Mouse (Mus musculus): ENCODE data around the gene BC017158. TPM values are rescaled to one million over a fixed set of nuclear protein-coding genes. Genes with fewer than 3 reads are reported as not detected.

Gene BC017158
- polyA plus RNA-seq, 1 experiment: 30.9 TPM

DNA sequence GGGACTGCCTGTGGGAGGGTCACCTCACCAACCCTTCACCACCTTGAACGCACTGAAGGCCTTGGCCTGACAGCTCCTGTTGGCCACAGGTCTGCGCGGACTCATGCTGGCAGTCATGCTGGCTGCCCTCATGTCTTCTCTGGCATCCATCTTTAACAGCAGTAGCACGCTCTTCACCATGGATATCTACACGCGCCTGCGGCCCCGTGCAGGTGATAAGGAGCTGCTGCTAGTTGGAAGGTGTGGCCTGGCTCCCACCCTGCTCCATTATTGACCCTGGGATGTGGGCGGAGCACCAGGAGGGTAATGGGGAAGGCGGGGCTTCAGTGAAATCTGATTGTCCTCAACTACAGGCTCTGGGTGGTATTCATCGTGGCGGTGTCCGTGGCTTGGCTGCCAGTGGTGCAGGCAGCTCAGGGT is 27.5 kb downstream of the BC017158 start:
- H3K4me3 ChIP-seq (ENCODE audit: insufficient read depth, low read length): no peak overlapping the region
- no peaks in the 10 kb centered on the region for H3K4me1 ChIP-seq (ENCODE audit: control insufficient read depth, insufficient read depth, low read length)
- TF ChIP-seq POLR2A (IDR thresholded peaks at IDR 0.05; ENCODE audit: extremely low read depth, insufficient read depth, low read length) (no peak), CTCF (IDR thresholded peaks at IDR 0.05; ENCODE audit: extremely low read depth, insufficient read depth, low read length) (no peak)
- no peak overlapping the region for H3K27ac ChIP-seq (ENCODE audit: insufficient read depth, low read length)

DNA sequence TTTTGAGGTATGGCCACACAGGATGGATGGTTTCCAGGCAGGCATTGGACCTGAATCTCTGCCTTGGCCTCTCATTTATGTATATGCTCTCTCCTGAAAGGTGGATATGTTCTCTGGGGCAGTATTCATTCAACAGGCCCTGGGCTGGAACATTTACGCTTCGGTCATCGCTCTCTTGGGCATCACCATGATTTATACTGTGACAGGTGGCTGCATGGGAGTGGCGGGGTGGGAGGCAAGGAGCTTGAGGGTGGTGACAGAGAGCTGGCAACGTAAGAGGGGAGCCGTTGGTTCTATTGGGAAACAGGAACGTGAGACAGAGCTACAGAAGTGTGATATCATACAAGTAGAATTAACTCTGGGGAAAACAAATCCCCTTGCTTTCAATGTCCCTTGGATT is 30.2 kb downstream of the BC017158 start:
- Histone ChIP-seq H3K4me3 (ENCODE audit: insufficient read depth, low read length) (no peak overlapping the region), H3K27ac (ENCODE audit: insufficient read depth, low read length) (no peak overlapping the region), H3K4me1 (ENCODE audit: control insufficient read depth, insufficient read depth, low read length) (no peaks in the 10 kb centered on the region)
- TF ChIP-seq POLR2A (IDR thresholded peaks at IDR 0.05; ENCODE audit: extremely low read depth, insufficient read depth, low read length) (no peak), CTCF (IDR thresholded peaks at IDR 0.05; ENCODE audit: extremely low read depth, insufficient read depth, low read length) (no peak)

- H3K4me1 ChIP-seq (ENCODE audit: control insufficient read depth, insufficient read depth, low read length): no peaks in the 10 kb centered on the region
- H3K4me3 ChIP-seq (ENCODE audit: insufficient read depth, low read length): no peak overlapping the region
- TF ChIP-seq CTCF (IDR thresholded peaks at IDR 0.05; ENCODE audit: extremely low read depth, insufficient read depth, low read length): no peak
- TF ChIP-seq POLR2A (IDR thresholded peaks at IDR 0.05; ENCODE audit: extremely low read depth, insufficient read depth, low read length): no peak
- no peak overlapping the region for H3K27ac ChIP-seq (ENCODE audit: insufficient read depth, low read length)
Measured at GRCm38 (mm10) chr7:128267391-128267790, 30.6 kb downstream of the BC017158 start.

DNA sequence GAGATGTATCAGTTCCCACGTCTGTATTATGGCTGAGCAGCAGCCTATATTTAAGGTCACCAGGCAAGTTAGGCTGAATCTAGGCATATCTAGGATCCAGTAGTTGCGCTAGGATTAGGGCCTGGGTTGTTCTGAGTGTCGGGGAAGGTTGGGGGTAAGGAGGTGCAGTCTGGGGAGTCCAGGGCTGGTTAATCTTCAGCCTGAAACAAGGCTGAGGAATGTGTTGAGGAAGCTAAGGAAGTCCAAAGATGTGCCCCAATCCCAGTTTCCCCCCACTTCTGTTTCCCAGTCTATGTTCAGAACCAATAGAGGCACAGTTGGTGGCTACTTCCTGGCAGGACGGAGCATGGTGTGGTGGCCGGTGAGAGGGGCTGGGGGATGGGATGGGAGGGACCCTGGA is 31.9 kb downstream of the BC017158 start:
- H3K27ac ChIP-seq (ENCODE audit: insufficient read depth, low read length): no peak overlapping the region
- TF ChIP-seq CTCF (IDR thresholded peaks at IDR 0.05; ENCODE audit: extremely low read depth, insufficient read depth, low read length): no peak
- TF ChIP-seq POLR2A (IDR thresholded peaks at IDR 0.05; ENCODE audit: extremely low read depth, insufficient read depth, low read length): no peak
- no peak overlapping the region for H3K4me3 ChIP-seq (ENCODE audit: insufficient read depth, low read length)
- no peaks in the 10 kb centered on the region for H3K4me1 ChIP-seq (ENCODE audit: control insufficient read depth, insufficient read depth, low read length)

DNA sequence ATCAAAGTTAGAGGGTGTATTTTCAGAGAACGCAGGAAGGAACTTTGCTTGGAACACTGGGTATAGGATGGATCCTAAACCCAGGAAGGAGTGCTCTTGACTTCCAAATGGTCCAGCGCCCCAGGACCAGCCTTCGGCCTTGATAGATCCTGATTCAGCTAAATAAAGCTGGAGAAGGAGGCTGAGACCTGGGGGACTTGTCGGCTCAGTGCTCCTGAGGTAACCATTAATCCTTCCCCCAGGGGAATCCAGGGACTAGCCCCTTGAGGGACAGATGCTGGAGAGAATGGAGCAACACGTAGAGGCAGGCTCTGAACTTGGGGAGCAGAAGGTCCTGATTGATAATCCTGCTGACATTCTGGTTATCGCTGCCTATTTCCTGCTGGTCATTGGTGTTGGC is 32.6 kb downstream of the BC017158 start, which contains the start of gene Slc5a2:
Gene Slc5a2 (plus strand): TSS at position 247 of the 400 bp plus-strand sequence.
- TF ChIP-seq CTCF (IDR thresholded peaks at IDR 0.05; ENCODE audit: extremely low read depth, insufficient read depth, low read length): no peak
- no peak for TF ChIP-seq POLR2A (IDR thresholded peaks at IDR 0.05; ENCODE audit: extremely low read depth, insufficient read depth, low read length)
- no peak within 1 kb of the TSS for H3K27ac ChIP-seq (ENCODE audit: insufficient read depth, low read length)
- H3K4me3 ChIP-seq (ENCODE audit: insufficient read depth, low read length): no peak within 1 kb of the TSS

DNA sequence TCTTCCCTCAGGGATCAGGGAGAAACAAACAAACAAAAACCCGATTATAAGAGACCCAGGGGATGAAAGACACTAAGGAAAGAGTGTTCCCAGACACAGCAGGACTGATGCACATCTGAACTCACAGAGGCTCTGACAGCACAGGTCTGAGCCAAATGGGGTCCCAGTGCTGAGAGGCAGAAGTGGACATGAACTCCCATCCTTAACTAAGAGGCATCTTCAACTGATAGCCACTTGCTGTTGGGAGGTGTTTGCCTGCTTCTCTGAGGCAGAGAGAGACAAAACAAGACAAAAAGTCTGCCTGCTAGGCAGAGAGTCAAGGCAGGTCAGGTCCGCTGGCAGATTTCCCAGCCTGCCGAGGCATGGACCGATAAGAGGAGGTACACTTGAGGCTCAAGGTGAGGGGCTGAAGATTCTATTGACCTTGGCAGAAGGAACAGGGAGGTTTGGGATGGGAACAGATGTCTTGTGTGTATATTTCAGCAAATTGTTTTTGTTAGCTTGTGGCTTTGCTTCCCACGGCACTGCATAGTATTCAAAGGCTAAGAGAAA is 41.1 kb downstream of the BC017158 start:
- TF ChIP-seq CTCF (IDR thresholded peaks at IDR 0.05; ENCODE audit: extremely low read depth, insufficient read depth, low read length) (no peak), POLR2A (IDR thresholded peaks at IDR 0.05; ENCODE audit: extremely low read depth, insufficient read depth, low read length) (no peak)
- Histone ChIP-seq H3K4me3 (ENCODE audit: insufficient read depth, low read length) (no peak overlapping the region), H3K27ac (ENCODE audit: insufficient read depth, low read length) (no peak overlapping the region), H3K4me1 (ENCODE audit: control insufficient read depth, insufficient read depth, low read length) (peaks cover 2% of the 10 kb centered on the region)

More for the DNA sequence above, 32.6 kb downstream of the BC017158 start, which contains the start of gene Slc5a2:
- H3K4me1 ChIP-seq (ENCODE audit: control insufficient read depth, insufficient read depth, low read length): no peaks in the 10 kb centered on the region

- Histone ChIP-seq H3K4me1 (ENCODE audit: control insufficient read depth, insufficient read depth, low read length) (peaks cover 2% of the 10 kb centered on the region), H3K27ac (ENCODE audit: insufficient read depth, low read length) (no peak overlapping the region), H3K4me3 (ENCODE audit: insufficient read depth, low read length) (no peak overlapping the region)
- TF ChIP-seq CTCF (IDR thresholded peaks at IDR 0.05; ENCODE audit: extremely low read depth, insufficient read depth, low read length): no peak
- no peak for TF ChIP-seq POLR2A (IDR thresholded peaks at IDR 0.05; ENCODE audit: extremely low read depth, insufficient read depth, low read length)
Measured at GRCm38 (mm10) chr7:128255757-128256156, 42.2 kb downstream of the BC017158 start.

- no peak overlapping the region for H3K4me3 ChIP-seq (ENCODE audit: insufficient read depth, low read length)
- peaks cover 2% of the 10 kb centered on the region for H3K4me1 ChIP-seq (ENCODE audit: control insufficient read depth, insufficient read depth, low read length)
- no peak overlapping the region for H3K27ac ChIP-seq (ENCODE audit: insufficient read depth, low read length)
- no peak for TF ChIP-seq CTCF (IDR thresholded peaks at IDR 0.05; ENCODE audit: extremely low read depth, insufficient read depth, low read length)
- no peak for TF ChIP-seq POLR2A (IDR thresholded peaks at IDR 0.05; ENCODE audit: extremely low read depth, insufficient read depth, low read length)
Measured at GRCm38 (mm10) chr7:128254978-128255377, 43.0 kb downstream of the BC017158 start.

DNA sequence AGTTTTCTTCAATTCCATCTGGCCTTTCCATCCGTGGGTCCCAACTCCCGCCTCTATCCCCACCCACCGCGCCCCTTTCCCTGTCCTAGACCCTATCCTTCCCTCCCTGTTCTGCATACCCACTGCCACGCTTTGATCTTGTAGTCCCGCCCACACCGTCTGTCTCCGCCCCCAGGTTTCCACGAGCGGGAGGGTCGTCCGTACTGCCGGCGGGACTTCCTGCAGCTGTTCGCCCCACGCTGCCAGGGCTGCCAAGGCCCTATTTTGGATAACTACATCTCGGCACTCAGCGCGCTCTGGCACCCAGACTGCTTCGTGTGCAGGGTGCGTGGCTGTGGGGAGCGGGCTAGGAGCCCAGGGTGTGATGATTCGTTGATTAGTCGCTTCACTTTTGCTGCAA is 45.4 kb downstream of the BC017158 start:
- H3K4me3 ChIP-seq (ENCODE audit: insufficient read depth, low read length): no peak overlapping the region
- TF ChIP-seq CTCF (IDR thresholded peaks at IDR 0.05; ENCODE audit: extremely low read depth, insufficient read depth, low read length) (no peak), POLR2A (IDR thresholded peaks at IDR 0.05; ENCODE audit: extremely low read depth, insufficient read depth, low read length) (no peak)
- H3K27ac ChIP-seq (ENCODE audit: insufficient read depth, low read length): no peak overlapping the region
- H3K4me1 ChIP-seq (ENCODE audit: control insufficient read depth, insufficient read depth, low read length): peaks cover 2% of the 10 kb centered on the region

- no peak overlapping the region for H3K27ac ChIP-seq (ENCODE audit: insufficient read depth, low read length)
- TF ChIP-seq POLR2A (IDR thresholded peaks at IDR 0.05; ENCODE audit: extremely low read depth, insufficient read depth, low read length): no peak
- TF ChIP-seq CTCF (IDR thresholded peaks at IDR 0.05; ENCODE audit: extremely low read depth, insufficient read depth, low read length): no peak
- no peak overlapping the region for H3K4me3 ChIP-seq (ENCODE audit: insufficient read depth, low read length)
- H3K4me1 ChIP-seq (ENCODE audit: control insufficient read depth, insufficient read depth, low read length): peaks cover 2% of the 10 kb centered on the region
Measured at GRCm38 (mm10) chr7:128251946-128252345, 46.0 kb downstream of the BC017158 start.

Data from cortical plate, adult 2 months (tissue).